Mouse (Mus musculus) forebrain, postnatal 0 days (tissue): Measurements from ENCODE around the gene Ap5b1. TPM values are rescaled to one million over a fixed set of nuclear protein-coding genes. Genes with fewer than 3 reads are reported as not detected.

Experiments
- ATAC-seq: fragments of 200-750 bp; cut with Nextera tagmentation; 2 replicates; pipeline ENCODE4 v1.8.0; 2017; ENCODE audit warnings: mild to moderate bottlenecking, moderate library complexity
- DNase-seq: peaks from one replicate; pipeline ENCODE4 v3.0.0-alpha.2; 2015
- H3K27ac ChIP-seq: fragments of 300-500 bp; sonication (generic); 2 replicates; pipeline ENCODE4 v1.5.1; 2014; ENCODE audit warnings: low read depth, mild to moderate bottlenecking, antibody characterized with exemption, low read length, moderate library complexity, mixed read lengths
- H3K27me3 ChIP-seq: fragments of 300-500 bp; sonication (generic); 2 replicates; pipeline ENCODE4 v1.6.1; 2014; ENCODE audit warnings: mild to moderate bottlenecking, low read length, mixed read lengths; ENCODE audit not compliant: insufficient read depth
- H3K36me3 ChIP-seq: fragments of 300-500 bp; sonication (generic); 2 replicates; pipeline ENCODE4 v1.6.1; 2014; ENCODE audit warnings: mild to moderate bottlenecking, moderate library complexity; ENCODE audit not compliant: insufficient read depth
- H3K4me1 ChIP-seq: fragments of 300-500 bp; sonication (generic); 2 replicates; pipeline ENCODE4 v1.6.1; 2014; ENCODE audit warnings: antibody characterized with exemption; ENCODE audit not compliant: insufficient read depth
- H3K4me2 ChIP-seq: fragments of 300-500 bp; sonication (generic); 2 replicates; pipeline ENCODE4 v1.6.1; 2014; ENCODE audit warnings: low read depth, mild to moderate bottlenecking, moderate library complexity
- H3K4me3 ChIP-seq: fragments of 300-500 bp; sonication (generic); 2 replicates; pipeline ENCODE4 v1.5.1; 2014; ENCODE audit warnings: low read depth, low read length, mixed read lengths
- H3K9ac ChIP-seq: fragments of 300-500 bp; sonication (generic); 2 replicates; pipeline ENCODE4 v1.6.1; 2014; ENCODE audit warnings: mild to moderate bottlenecking
- H3K9me3 ChIP-seq: fragments of 300-500 bp; sonication (generic); 2 replicates; pipeline ENCODE4 v1.6.1; 2016; ENCODE audit warnings: low read length
- CTCF ChIP-seq: sonication (generic); IDR thresholded peaks from 2 replicates; pipeline ENCODE4 v1.5.1; 2016; ENCODE audit warnings: antibody characterized with exemption, control low read depth, low read depth
- WGBS: fragments of 180-500 bp; shearing (Covaris S2); extraction: QIAGEN DNeasy Blood & Tissue Kit; methylation state at CpG from one replicate; pipeline ENCODE4 v1.1.7; 2014; 5-methylcytosine and 5-hydroxymethylcytosine counted together
- polyA plus RNA-seq: library from polyadenylated mRNA; unstranded; fragments of >200 nt; fragmentation: Nextera tagmentation; extraction: Ambion mirVana; gene quantifications from 2 replicates; pipeline ENCODE4 v1.2.1, GENCODE M21; 2015
- total RNA-seq: library from RNA; depleted of rRNA; stranded (reverse); fragments of >200 nt; gene quantifications from 2 replicates; pipeline ENCODE4 v1.2.3, GENCODE M21; 2014

Ap5b1 gene
- total and polyA plus RNA-seq, 2 experiments from 2014 or later, result 1.6 to 9.0 TPM

GRCm38 (mm10) chr19:5599224-5599623 lies 31.4 kb downstream of the Ap5b1 start:
- WGBS, result 81% methylated on average over 4 of the region's 4 CpGs
- H3K4me2 ChIP-seq, result no peak overlapping the region
- no peak for ATAC-seq
- H3K27me3 ChIP-seq, result no peaks in the 10 kb centered on the region
- no peak overlapping the region for H3K4me3 ChIP-seq
- peaks cover 6% of the 10 kb centered on the region; the same call in 1 of the 2 replicates for H3K4me1 ChIP-seq
- no peak overlapping the region for H3K27ac ChIP-seq
- no peak for TF ChIP-seq CTCF
- no peak overlapping the region for H3K9ac ChIP-seq
- no peaks in the 10 kb centered on the region for H3K9me3 ChIP-seq
- H3K36me3 ChIP-seq, result peaks cover 15% of the 10 kb centered on the region
- DNase-seq, result no peak

- 0 out of 2 replicates have a peak, but pooled peaks have one; percentile 7 for TF ChIP-seq CTCF
- no peaks in the 10 kb centered on the region for H3K27me3 ChIP-seq
- peaks cover 42% of the 10 kb centered on the region for H3K36me3 ChIP-seq
- DNase-seq (peak; percentile 87), ATAC-seq (peak; percentile 97)
- H3K4me3 ChIP-seq, result peak within 1 kb of the TSS; percentile 70
- peaks cover 6% of the 10 kb centered on the region; the same call in 1 of the 2 replicates for H3K4me1 ChIP-seq
- peak within 1 kb of the TSS; percentile 80 for H3K27ac ChIP-seq
- WGBS, result under 1% methylated on average over 64 of the region's 64 CpGs
- H3K4me2 ChIP-seq, result peak within 1 kb of the TSS; percentile 85
- peak within 1 kb of the TSS; percentile 78 for H3K9ac ChIP-seq
- H3K9me3 ChIP-seq, result no peaks in the 10 kb centered on the region
Observed at GRCm38 (mm10) chr19:5601752-5602541, 34.1 kb downstream of the Ap5b1 start, which contains the start of gene Rnaseh2c. Gene Rnaseh2c, plus strand, starts transcription at chr19:5601873.

- no peak overlapping the region for H3K27ac ChIP-seq
- no peak overlapping the region for H3K4me3 ChIP-seq
- H3K9me3 ChIP-seq, result no peaks in the 10 kb centered on the region
- WGBS, result 89% methylated on average over 7 of the region's 7 CpGs
- ATAC-seq, result no peak
- peaks cover 58% of the 10 kb centered on the region for H3K36me3 ChIP-seq
- no peak overlapping the region for H3K9ac ChIP-seq
- no peaks in the 10 kb centered on the region for H3K27me3 ChIP-seq
- no peak overlapping the region for H3K4me2 ChIP-seq
- H3K4me1 ChIP-seq, result peaks cover 6% of the 10 kb centered on the region; the same call in 1 of the 2 replicates
- no peak for TF ChIP-seq CTCF
- DNase-seq, result no peak
Observed at GRCm38 (mm10) chr19:5603664-5604063, 35.8 kb downstream of the Ap5b1 start.

GRCm38 (mm10) chr19:5605126-5605525 lies 37.3 kb downstream of the Ap5b1 start:
- TF ChIP-seq CTCF, result no peak
- 92% methylated on average over 7 of the region's 7 CpGs for WGBS

GRCm38 (mm10) chr19:5606196-5606595 lies 38.4 kb downstream of the Ap5b1 start:
- Histone ChIP-seq H3K36me3 (peaks cover 61% of the 10 kb centered on the region), H3K9me3 (no peaks in the 10 kb centered on the region), H3K27me3 (no peaks in the 10 kb centered on the region), H3K9ac (no peak overlapping the region), H3K4me1 (peaks cover 6% of the 10 kb centered on the region; the same call in 1 of the 2 replicates), H3K4me3 (no peak overlapping the region), H3K4me2 (no peak overlapping the region), H3K27ac (no peak overlapping the region)
- WGBS, result 85% methylated on average over 8 of the region's 8 CpGs
- ATAC-seq (no peak), DNase-seq (no peak)
- peak; percentile 19; the same call in 1 of the 2 replicates for TF ChIP-seq CTCF

More at GRCm38 (mm10) chr19:5605126-5605525, 37.3 kb downstream of the Ap5b1 start:
- Histone ChIP-seq H3K36me3 (peaks cover 61% of the 10 kb centered on the region), H3K4me1 (peaks cover 6% of the 10 kb centered on the region; the same call in 1 of the 2 replicates), H3K27me3 (no peaks in the 10 kb centered on the region), H3K9me3 (no peaks in the 10 kb centered on the region), H3K9ac (no peak overlapping the region), H3K4me3 (no peak overlapping the region), H3K27ac (no peak overlapping the region), H3K4me2 (no peak overlapping the region)
- ATAC-seq (no peak), DNase-seq (no peak)

- 91% methylated on average over 26 of the region's 26 CpGs for WGBS
Observed at GRCm38 (mm10) chr19:5607705-5608410, 40.0 kb downstream of the Ap5b1 start.

More at GRCm38 (mm10) chr19:5607705-5608410, 40.0 kb downstream of the Ap5b1 start:
- Histone ChIP-seq H3K4me1 (no peaks in the 10 kb centered on the region), H3K4me3 (no peak overlapping the region), H3K9ac (no peak overlapping the region), H3K27me3 (no peaks in the 10 kb centered on the region), H3K4me2 (no peak overlapping the region), H3K27ac (no peak overlapping the region), H3K9me3 (no peaks in the 10 kb centered on the region), H3K36me3 (peaks cover 60% of the 10 kb centered on the region)
- ATAC-seq (no peak), DNase-seq (no peak)
- TF ChIP-seq CTCF, result no peak
